Mouse (Mus musculus) B cell, adult 2 months (primary cell): Measurements from ENCODE around the gene Olfr1214.
"Not testable (repeated sequence)": the region's sequence is repeated elsewhere in the genome, so short reads cannot be mapped to it uniquely, and the experiment has no call there.

Experiments used
- DNase-seq, 2 experiments: peaks; one replicate each; pipeline ENCODE4 v3.0.0; 2022

Olfr1214 gene

DNA sequence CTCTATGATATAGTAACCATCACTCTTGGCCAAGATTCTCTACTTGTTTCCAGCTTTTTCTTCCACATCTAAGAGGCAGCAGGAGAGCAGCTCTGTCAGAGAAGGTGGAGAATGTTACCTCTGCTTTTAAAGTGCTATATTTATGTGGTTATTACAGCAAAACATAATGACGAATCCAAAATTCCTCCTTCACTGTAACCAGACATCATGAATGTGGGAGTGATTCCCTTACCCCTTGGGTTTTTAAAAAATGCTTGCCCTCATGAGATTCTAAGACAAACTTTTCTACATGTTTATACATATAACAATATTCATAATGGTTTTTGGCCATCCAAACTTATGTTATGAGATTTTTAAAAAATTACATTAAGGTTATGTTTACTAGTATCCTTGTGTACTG, at the start of gene Olfr1214:
TSS of gene Olfr1214 (minus strand) at position 101 of the 400 bp plus-strand sequence.
- DNase-seq = no peak

DNA sequence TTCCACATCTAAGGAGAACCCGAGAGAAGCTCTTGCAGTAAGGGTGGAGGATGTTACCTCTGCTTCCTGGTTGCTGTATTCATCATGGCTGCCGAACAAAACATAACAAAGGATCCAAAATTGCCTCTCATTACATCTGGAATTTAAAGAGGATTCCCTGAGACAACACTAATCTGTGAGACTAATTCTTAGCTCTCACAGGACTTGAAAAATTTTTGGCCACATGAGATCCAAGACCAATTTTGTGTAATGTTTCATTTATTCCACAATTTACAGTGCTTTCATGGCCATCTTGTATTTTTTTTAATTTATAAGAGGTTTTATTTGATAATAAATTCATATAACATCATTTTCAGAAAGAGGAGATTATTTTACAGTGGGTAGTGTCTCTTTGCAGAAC, 39.5 kb upstream of the Olfr1214 start, which contains the start of gene Olfr1217:
TSS of gene Olfr1217 (minus strand) at position 101 of the 400 bp plus-strand sequence.
- no peak for DNase-seq

DNA sequence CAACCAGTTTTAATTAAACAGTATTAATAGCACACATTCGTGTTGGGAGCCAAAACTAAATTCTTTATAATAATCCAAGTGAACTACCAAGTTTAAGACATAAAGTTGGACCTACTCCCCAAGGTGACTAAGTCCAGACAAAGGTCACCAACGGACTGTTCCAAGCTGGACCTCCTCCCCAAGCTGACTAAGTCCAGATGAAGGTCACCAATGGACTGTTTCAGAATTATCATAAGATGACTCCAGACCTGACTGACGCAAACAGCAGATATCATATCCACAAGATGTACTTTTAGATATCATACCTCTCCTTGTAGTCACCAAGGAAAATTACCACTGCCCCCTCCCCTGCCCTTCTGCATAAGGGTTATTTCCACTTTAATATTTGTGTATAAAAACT, 29.0 kb upstream of the Olfr1214 start:
- not testable (repeated sequence) for DNase-seq

DNA sequence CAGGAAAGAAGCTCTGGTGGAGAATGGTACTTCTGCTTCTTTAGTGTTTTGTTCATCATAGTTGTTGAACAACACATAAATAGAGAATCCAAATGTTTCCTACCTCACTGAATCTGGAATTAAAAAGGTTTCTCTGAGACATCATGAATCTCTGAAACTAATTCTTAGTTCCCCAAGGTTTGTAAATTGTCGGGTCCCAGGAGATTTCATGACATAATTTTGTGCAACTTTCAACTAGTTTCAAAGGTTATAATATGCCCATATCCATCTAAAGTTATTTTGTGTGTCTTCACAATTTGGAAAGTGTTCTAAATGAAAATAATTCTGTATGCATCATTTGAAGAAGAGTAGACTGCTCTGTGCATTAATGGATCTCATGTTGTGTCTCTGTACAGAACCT, 25.8 kb upstream of the Olfr1214 start, which contains the start of gene Olfr1216:
TSS of gene Olfr1216 (minus strand) at position 101 of the 400 bp plus-strand sequence.
- no peak for DNase-seq

DNA sequence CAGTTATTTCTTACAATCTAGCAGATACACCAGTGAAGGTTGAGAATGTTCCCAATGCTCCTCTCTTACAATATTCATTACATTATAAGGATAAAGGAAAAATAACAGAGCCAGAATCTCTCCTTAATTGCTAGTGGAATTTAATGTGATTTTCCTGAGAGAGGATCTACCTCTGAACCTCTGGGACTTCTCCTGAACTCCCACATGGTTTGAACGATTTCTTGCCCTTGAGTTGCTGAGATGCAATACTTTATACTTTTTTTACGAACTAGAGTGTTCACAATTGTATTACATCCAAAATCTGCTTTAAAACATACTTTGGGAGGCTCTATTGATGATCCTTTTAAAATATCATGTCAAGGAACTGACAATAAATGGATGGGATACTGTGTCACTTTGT, 14.4 kb upstream of the Olfr1214 start, which contains the start of gene Olfr1215:
TSS of gene Olfr1215 (minus strand) at position 101 of the 400 bp plus-strand sequence.
- no peak for DNase-seq

DNA sequence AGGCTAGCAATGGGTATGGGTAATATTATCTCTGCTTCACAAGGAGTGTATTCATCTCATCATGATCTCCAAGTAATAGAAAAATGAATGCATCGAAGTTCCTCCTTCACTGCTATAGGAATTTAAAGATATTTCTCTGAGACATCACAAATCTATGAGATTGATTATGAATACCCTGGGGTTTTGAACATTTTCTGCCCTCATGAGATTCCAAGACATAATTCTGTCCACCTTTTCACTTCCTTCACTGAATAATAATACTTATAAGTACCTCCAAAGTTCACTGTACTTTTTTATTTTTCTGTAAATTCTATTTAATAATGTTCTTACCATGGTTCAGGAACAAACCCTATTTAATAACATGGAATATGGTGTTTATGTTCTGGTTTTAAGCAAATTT, 12.3 kb downstream of the Olfr1214 start, which contains the start of gene Gm13762:
TSS of gene Gm13762 (minus strand) at position 101 of the 400 bp plus-strand sequence.
- no peak for DNase-seq

DNA sequence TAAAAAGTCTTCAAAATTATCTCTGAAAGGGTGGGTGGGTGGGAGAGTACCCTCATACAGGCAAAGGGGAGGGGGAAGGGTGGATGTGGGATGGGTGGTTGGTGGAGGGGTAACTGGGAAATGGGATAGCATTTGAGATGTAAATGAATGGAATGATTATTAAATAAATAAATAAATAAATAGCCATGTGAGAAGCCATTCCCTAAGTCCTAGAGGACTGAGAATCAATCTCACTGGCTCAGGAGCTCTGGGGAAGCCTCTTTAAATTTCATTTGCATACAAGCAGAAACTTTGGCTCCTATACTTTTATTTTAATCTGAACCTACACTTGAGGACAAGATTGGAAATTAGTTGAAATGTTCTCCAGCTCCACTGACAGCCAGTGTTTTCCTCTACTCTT, 38.8 kb downstream of the Olfr1214 start, which contains the start of gene Olfr1212:
TSS of gene Olfr1212 (plus strand) at position 301 of the 400 bp plus-strand sequence.
- DNase-seq = no peak

DNA sequence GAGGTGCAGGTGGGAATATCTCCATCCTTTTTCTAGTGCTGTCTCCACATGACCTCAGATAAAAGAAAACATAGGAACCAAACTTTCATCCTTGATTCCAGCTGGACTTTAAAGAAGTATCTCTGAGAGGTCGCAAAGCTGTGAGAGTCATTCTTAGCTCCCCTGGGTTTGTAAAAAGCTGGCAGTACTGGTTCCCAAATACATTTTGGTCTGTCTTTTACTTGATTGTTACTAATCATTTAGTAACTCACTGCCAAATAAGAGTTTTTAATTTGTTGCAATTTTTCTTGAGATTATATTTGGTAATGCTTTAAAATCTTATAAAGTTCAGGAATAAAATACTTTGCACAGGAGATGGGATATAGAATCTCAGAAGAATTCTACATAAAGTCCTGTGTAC, 54.4 kb downstream of the Olfr1214 start, which contains the start of gene Olfr1211:
TSS of gene Olfr1211 (minus strand) at position 101 of the 400 bp plus-strand sequence.
- no peak for DNase-seq
